Mouse (Mus musculus): Measurements from ENCODE around the gene Cnnm3.

Cnnm3 gene

GRCm38 (mm10) chr1:36575347-36575746 lies 63.7 kb downstream of the Cnnm3 start:
- DNase-seq (ENCODE audit: low read depth, low spot score), result no peak

GRCm38 (mm10) chr1:36576991-36577675 lies 65.5 kb downstream of the Cnnm3 start:
- no peak for DNase-seq (ENCODE audit: low read depth, low spot score)

Data from 3T3-L1 (cell line).